Mouse (Mus musculus) spleen, adult 2 months (tissue): ENCODE measurements around the gene Fnip1.

ENCODE experiments used
- CTCF ChIP-seq: fragments of 200-500 bp; IDR thresholded peaks from 2 replicates; pipeline ENCODE4 v1.5.1; 2011; ENCODE audit warnings: mild to moderate bottlenecking, inconsistent platforms; ENCODE audit not compliant: insufficient read depth, insufficient read length, insufficient replicate concordance; ENCODE audit errors: extremely low read depth
- POLR2A ChIP-seq: fragments of 200-500 bp; IDR thresholded peaks from 2 replicates; pipeline ENCODE4 v1.6.1; 2011; ENCODE audit warnings: low read depth, low read length, inconsistent platforms

GRCm38 (mm10) chr11:54486041-54486440, 48.0 kb downstream of the Fnip1 start:
- TF ChIP-seq CTCF (no peak), POLR2A (no peak)
